Mouse (Mus musculus) ES-Bruce4 (cell line): ENCODE data around the gene Adam10. TPM values are rescaled to one million over a fixed set of nuclear protein-coding genes. Genes with fewer than 3 reads are reported as not detected.

Source experiments
- H3K27ac ChIP-seq: 2 replicates; pipeline ENCODE4 v1.5.1; 2012; ENCODE audit warnings: low read length, inconsistent platforms; ENCODE audit not compliant: insufficient read depth
- H3K27me3 ChIP-seq: 2 replicates; pipeline ENCODE4 v1.6.1; 2012; ENCODE audit warnings: mild to moderate bottlenecking, low read length, inconsistent platforms; ENCODE audit not compliant: control insufficient read depth, poor library complexity, insufficient read depth, severe bottlenecking
- H3K36me3 ChIP-seq: 2 replicates; pipeline ENCODE4 v1.6.1; 2012; ENCODE audit warnings: inconsistent platforms, mild to moderate bottlenecking, low read length, moderate library complexity; ENCODE audit not compliant: control insufficient read depth, poor library complexity, insufficient read depth, severe bottlenecking
- H3K4me1 ChIP-seq: one replicate; pipeline ENCODE4 v1.8.1; 2011; ENCODE audit warnings: low read length; ENCODE audit not compliant: control insufficient read depth, insufficient read depth
- H3K4me3 ChIP-seq: 2 replicates; pipeline ENCODE4 v1.5.1; 2011; ENCODE audit warnings: low read depth, mild to moderate bottlenecking, low read length
- H3K9ac ChIP-seq: 2 replicates; pipeline ENCODE4 v1.6.1; 2012; ENCODE audit warnings: low read depth, mild to moderate bottlenecking, inconsistent platforms; ENCODE audit not compliant: poor library complexity, severe bottlenecking
- H3K9me3 ChIP-seq: replicated peaks from 2 replicates; pipeline ENCODE4 v1.6.1; 2012; ENCODE audit warnings: mild to moderate bottlenecking, low read length, inconsistent platforms; ENCODE audit not compliant: control insufficient read depth, poor library complexity, insufficient read depth, severe bottlenecking
- CTCF ChIP-seq: IDR thresholded peaks from one replicate; pipeline ENCODE4 v1.8.1; 2011; ENCODE audit warnings: low read depth, low read length
- EP300 ChIP-seq: IDR thresholded peaks from 2 replicates; pipeline ENCODE4 v1.6.1; 2011; ENCODE audit warnings: low read depth, low read length; ENCODE audit not compliant: insufficient read depth
- POLR2A ChIP-seq: IDR thresholded peaks from one replicate; pipeline ENCODE4 v1.8.1; 2011; ENCODE audit warnings: low read length; ENCODE audit not compliant: insufficient read depth
- polyA plus RNA-seq: library from polyadenylated mRNA; stranded (reverse); fragments of >200 nt; gene quantifications from 2 replicates; pipeline ENCODE4 v1.2.4, GENCODE M21; 2011; ENCODE audit warnings: low read depth; ENCODE audit not compliant: missing spikeins, insufficient read depth, insufficient read length

Adam10 gene
- polyA plus RNA-seq, 1 experiment, result 34.8 TPM

GRCm38 (mm10) chr9:70731079-70731478 is 52.3 kb downstream of the Adam10 start:
- H3K27ac ChIP-seq, result no peak overlapping the region
- H3K9me3 ChIP-seq, result no peaks in the 10 kb centered on the region
- no peak overlapping the region for H3K9ac ChIP-seq
- no peaks in the 10 kb centered on the region for H3K27me3 ChIP-seq
- no peaks in the 10 kb centered on the region for H3K4me1 ChIP-seq
- H3K36me3 ChIP-seq, result no peaks in the 10 kb centered on the region
- TF ChIP-seq EP300 (no peak), POLR2A (no peak), CTCF (no peak)
- no peak overlapping the region for H3K4me3 ChIP-seq

DNA sequence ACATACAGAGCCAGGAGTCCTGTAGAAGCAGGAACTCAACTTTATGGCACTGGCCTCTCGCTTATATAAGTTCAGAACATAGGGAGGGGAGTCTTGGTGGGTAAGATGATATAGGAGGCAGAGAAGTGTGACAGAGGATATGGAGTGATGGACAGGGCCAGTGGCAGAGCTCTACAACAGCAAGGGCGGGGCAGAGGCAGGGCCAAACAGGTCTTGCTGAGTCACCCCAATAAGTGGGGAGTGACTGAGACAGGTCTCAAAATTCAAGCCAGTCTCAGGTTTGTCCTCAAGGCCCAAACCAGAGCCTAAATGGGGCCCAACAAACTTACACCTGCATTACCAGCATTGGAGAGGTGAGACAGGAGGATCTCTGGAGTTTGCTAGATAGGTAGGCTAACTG is 54.4 kb downstream of the Adam10 start:
- Histone ChIP-seq H3K9me3 (no peaks in the 10 kb centered on the region), H3K27ac (no peak overlapping the region), H3K36me3 (no peaks in the 10 kb centered on the region), H3K4me1 (no peaks in the 10 kb centered on the region), H3K4me3 (no peak overlapping the region), H3K9ac (no peak overlapping the region), H3K27me3 (no peaks in the 10 kb centered on the region)
- TF ChIP-seq POLR2A (no peak), CTCF (no peak), EP300 (no peak)

DNA sequence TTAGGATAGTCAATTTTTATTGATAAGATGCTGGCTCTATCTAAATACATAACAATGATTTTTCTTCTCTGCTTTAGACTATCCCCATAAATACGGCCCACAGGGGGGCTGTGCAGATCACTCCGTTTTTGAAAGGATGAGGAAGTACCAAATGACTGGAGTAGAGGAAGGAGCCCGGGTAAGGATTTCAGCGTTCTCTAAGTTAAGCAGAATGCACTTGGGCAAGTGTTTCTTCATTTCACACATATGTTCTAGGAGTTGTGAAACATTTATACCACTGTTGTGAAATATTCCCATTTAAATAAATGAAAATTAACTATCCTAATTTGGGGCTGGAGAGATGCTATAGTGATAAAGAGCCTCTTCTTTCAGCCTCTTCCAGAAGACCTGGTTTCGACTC is 61.2 kb downstream of the Adam10 start:
- Histone ChIP-seq H3K36me3 (no peaks in the 10 kb centered on the region), H3K27ac (no peak overlapping the region), H3K9ac (no peak overlapping the region), H3K4me3 (no peak overlapping the region), H3K27me3 (no peaks in the 10 kb centered on the region), H3K4me1 (no peaks in the 10 kb centered on the region), H3K9me3 (no peaks in the 10 kb centered on the region)
- TF ChIP-seq CTCF (no peak), POLR2A (no peak), EP300 (no peak)

DNA sequence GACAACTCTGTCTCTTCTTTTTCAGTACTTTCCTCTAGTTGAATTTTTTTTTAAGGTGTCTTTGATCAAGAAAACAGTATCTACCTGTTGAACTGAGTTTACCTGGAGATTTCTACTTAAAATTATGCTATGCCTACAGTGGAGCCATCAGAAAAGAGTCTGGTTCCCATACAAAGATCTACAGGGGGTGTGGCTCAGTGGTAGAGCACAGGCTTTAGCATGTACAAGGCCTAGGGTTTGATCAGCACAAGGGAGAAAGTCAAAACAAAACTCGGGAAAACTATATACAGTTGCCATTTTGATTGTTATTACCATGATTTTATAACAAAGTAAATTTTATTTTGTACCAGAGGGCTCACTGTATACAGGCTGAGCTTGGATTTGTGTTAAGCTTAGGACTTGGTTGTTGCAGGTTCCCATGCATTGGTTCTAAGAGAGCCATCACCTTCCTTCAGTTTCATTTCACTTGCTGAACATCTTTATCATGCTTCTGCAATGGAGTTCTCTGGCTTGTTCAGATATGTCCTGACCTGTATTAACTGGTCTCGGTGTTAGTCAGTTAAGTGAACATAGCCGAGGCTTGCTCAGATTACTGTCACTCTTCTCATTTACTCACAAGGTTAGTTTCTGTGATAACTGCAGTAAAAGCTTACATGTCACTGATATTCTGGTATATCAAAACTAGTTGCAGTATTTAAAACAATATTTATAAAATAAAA is 72.9 kb downstream of the Adam10 start:
- H3K9ac ChIP-seq, result no peak overlapping the region
- no peaks in the 10 kb centered on the region for H3K27me3 ChIP-seq
- H3K4me1 ChIP-seq, result no peaks in the 10 kb centered on the region
- H3K27ac ChIP-seq, result no peak overlapping the region
- H3K36me3 ChIP-seq, result no peaks in the 10 kb centered on the region
- no peak for TF ChIP-seq CTCF
- TF ChIP-seq EP300, result no peak
- no peak overlapping the region for H3K4me3 ChIP-seq
- no peaks in the 10 kb centered on the region for H3K9me3 ChIP-seq

GRCm38 (mm10) chr9:70760974-70761373 is 82.2 kb downstream of the Adam10 start:
- no peak overlapping the region for H3K9ac ChIP-seq
- H3K27ac ChIP-seq, result no peak overlapping the region
- no peaks in the 10 kb centered on the region for H3K27me3 ChIP-seq
- TF ChIP-seq CTCF, result no peak
- TF ChIP-seq EP300, result no peak
- no peak for TF ChIP-seq POLR2A
- no peaks in the 10 kb centered on the region for H3K36me3 ChIP-seq
- H3K4me1 ChIP-seq, result no peaks in the 10 kb centered on the region
- H3K9me3 ChIP-seq, result no peaks in the 10 kb centered on the region
- H3K4me3 ChIP-seq, result no peak overlapping the region

DNA sequence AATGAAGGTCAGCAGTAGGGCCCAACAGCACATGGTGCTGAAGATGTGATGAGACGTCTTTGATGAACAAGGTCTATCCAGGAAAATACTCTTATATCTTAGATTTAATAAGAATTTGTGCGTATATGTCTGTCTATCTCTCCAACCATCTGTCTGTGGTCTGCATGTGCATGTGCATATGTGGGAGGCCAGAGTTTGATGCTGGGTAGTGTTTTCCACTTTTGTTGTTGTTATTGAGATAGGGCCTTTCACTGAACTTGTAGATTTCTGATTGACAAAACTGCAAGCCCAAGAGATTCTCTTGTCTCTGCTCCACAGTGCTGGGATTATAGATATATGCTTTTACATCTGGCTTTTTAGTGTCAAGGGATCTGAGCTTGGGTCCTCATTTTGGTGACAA is 96.7 kb downstream of the Adam10 start:
- H3K4me1 ChIP-seq, result peaks cover 2% of the 10 kb centered on the region
- H3K4me3 ChIP-seq, result no peak overlapping the region
- no peaks in the 10 kb centered on the region for H3K9me3 ChIP-seq
- no peak for TF ChIP-seq CTCF
- TF ChIP-seq POLR2A, result no peak
- TF ChIP-seq EP300, result no peak
- no peaks in the 10 kb centered on the region for H3K36me3 ChIP-seq
- H3K9ac ChIP-seq, result no peak overlapping the region
- H3K27ac ChIP-seq, result no peak overlapping the region
- no peaks in the 10 kb centered on the region for H3K27me3 ChIP-seq
